Mouse (Mus musculus): ENCODE results near the gene Defb9. TPM values are rescaled to one million over a fixed set of nuclear protein-coding genes. Genes with fewer than 3 reads are reported as not detected.

Gene Defb9
- not detected for polyA plus RNA-seq (2014; fragmentation: Illumina TruSeq; extraction: RNeasy Lipid Tissue Mini Kit (QIAGEN cat#74804); ENCODE audit: low read depth, low replicate concordance)

DNA sequence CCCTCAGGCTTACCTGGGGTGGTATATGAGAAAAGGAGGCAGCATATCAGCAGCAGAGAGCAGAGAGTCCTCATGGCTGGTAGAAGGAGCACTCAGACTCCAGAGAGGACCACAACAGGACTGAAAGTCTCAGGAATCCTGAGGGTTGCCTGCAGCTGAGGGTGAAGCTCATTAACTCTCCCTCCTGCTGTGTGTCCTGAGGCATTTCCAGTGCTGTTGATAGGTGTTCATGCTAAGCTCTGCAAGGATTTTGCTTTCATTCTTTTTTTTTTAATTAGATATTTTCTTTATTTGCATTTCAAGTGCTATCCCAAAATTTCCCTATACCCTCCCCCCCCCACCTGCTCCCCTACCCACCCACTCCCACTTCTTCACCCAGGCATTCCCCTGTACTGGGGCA, at the start of gene Defb9:
TSS of gene Defb9 (minus strand) at position 101 of the 400 bp plus-strand sequence.

DNA sequence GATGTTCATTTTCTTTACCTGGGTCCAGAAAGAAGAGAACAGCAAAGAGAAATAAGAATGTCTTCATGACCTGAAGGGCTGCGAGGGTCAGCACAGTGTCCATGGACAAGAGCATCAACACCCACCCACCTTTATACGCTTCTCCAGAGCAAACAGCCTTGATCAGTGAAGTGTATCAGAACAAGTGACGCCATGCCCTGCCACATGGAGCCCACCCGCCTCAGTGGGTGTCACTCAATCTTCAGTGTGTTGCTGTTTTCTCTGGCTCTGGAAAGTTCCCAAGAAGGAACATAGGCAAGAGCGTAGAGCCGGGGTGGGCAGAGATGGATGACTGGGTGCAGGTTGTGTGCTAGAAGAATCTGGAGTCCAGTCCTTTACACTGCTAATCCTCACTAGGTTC, 47.4 kb upstream of the Defb9 start, which contains the start of gene Defb15:
TSS of gene Defb15 (minus strand) at position 101 of the 400 bp plus-strand sequence.

DNA sequence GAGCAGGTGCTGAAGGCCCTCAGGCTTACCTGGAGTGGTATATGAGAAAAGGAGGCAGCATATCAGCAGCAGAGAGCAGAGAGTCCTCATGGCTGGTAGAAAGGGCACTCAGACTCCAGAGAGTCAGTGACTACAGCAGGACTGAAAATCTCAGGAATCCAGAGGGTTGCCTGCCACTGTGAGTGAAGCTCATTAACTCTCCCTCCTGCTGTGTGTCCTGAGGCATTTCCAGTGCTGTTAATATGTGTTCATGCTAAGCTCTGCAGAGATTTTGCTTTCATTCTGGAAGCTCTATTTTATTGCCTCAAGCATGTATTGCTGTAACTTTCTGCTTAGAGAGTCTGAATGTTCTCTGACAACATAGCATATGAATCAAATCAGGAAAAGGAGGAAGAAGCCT, 21.1 kb upstream of the Defb9 start, which contains the start of gene Defb11:
TSS of gene Defb11 (minus strand) at position 123 of the 400 bp plus-strand sequence.

DNA sequence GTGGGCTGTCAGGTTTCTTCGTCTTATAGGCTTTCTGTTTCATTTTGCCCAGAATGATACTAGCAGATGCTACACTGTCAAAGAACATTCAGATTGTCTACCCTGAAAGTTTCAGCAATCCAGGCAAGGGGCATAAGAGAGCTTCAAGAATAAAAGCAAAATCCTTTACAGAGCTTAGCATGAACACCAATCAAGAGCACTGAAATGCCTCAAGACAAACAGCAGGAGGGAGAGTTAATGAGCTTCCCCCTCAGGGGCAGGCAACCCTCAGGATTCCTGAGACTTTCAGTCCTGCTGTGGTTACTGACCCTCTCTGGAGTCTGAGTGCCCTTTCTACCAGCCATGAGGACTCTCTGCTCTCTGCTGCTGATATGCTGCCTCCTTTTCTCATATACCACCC, 26.6 kb downstream of the Defb9 start, which contains the start of gene Defb10:
TSS of gene Defb10 (plus strand) at position 316 of the 400 bp plus-strand sequence.

Other genes with a start within 250 kb of the Defb9 start
- 0.85 TPM for gene Defa17, start 229.6 kb downstream of the Defb9 start, polyA plus RNA-seq (2014; fragmentation: Illumina TruSeq; extraction: RNeasy Lipid Tissue Mini Kit (QIAGEN cat#74804); ENCODE audit: low read depth, low replicate concordance)
- not detected for gene Defa34, start 219.6 kb downstream of the Defb9 start, polyA plus RNA-seq (2014; fragmentation: Illumina TruSeq; extraction: RNeasy Lipid Tissue Mini Kit (QIAGEN cat#74804); ENCODE audit: low read depth, low replicate concordance)
- not detected for gene AY761184, start 181.8 kb downstream of the Defb9 start, polyA plus RNA-seq (2014; fragmentation: Illumina TruSeq; extraction: RNeasy Lipid Tissue Mini Kit (QIAGEN cat#74804); ENCODE audit: low read depth, low replicate concordance)
- not detected for gene Defa24, start 150.9 kb downstream of the Defb9 start, polyA plus RNA-seq (2014; fragmentation: Illumina TruSeq; extraction: RNeasy Lipid Tissue Mini Kit (QIAGEN cat#74804); ENCODE audit: low read depth, low replicate concordance)
- not detected for gene Defb50, start 61.9 kb downstream of the Defb9 start, polyA plus RNA-seq (2014; fragmentation: Illumina TruSeq; extraction: RNeasy Lipid Tissue Mini Kit (QIAGEN cat#74804); ENCODE audit: low read depth, low replicate concordance)
- gene Defb2, start 45.5 kb downstream of the Defb9 start, polyA plus RNA-seq (2014; fragmentation: Illumina TruSeq; extraction: RNeasy Lipid Tissue Mini Kit (QIAGEN cat#74804); ENCODE audit: low read depth, low replicate concordance): not detected
- gene Defb10, start 26.5 kb downstream of the Defb9 start, polyA plus RNA-seq (2014; fragmentation: Illumina TruSeq; extraction: RNeasy Lipid Tissue Mini Kit (QIAGEN cat#74804); ENCODE audit: low read depth, low replicate concordance): not detected
- 11.2 TPM for gene Defb11, start 21.0 kb upstream of the Defb9 start, polyA plus RNA-seq (2014; fragmentation: Illumina TruSeq; extraction: RNeasy Lipid Tissue Mini Kit (QIAGEN cat#74804); ENCODE audit: low read depth, low replicate concordance)
- gene Defb15, start 47.3 kb upstream of the Defb9 start, polyA plus RNA-seq (2014; fragmentation: Illumina TruSeq; extraction: RNeasy Lipid Tissue Mini Kit (QIAGEN cat#74804); ENCODE audit: low read depth, low replicate concordance): 2.2 TPM
- gene Defb35, start 52.9 kb upstream of the Defb9 start, polyA plus RNA-seq (2014; fragmentation: Illumina TruSeq; extraction: RNeasy Lipid Tissue Mini Kit (QIAGEN cat#74804); ENCODE audit: low read depth, low replicate concordance): not detected
- gene Defb13, start 61.3 kb upstream of the Defb9 start, polyA plus RNA-seq (2014; fragmentation: Illumina TruSeq; extraction: RNeasy Lipid Tissue Mini Kit (QIAGEN cat#74804); ENCODE audit: low read depth, low replicate concordance): not detected
- not detected for gene Fam90a1a, start 73.3 kb upstream of the Defb9 start, polyA plus RNA-seq (2014; fragmentation: Illumina TruSeq; extraction: RNeasy Lipid Tissue Mini Kit (QIAGEN cat#74804); ENCODE audit: low read depth, low replicate concordance)
- 278 TPM for gene Ccdc70, start 84.4 kb upstream of the Defb9 start, polyA plus RNA-seq (2014; fragmentation: Illumina TruSeq; extraction: RNeasy Lipid Tissue Mini Kit (QIAGEN cat#74804); ENCODE audit: low read depth, low replicate concordance)
- gene Atp7b, start 174.9 kb upstream of the Defb9 start, polyA plus RNA-seq (2014; fragmentation: Illumina TruSeq; extraction: RNeasy Lipid Tissue Mini Kit (QIAGEN cat#74804); ENCODE audit: low read depth, low replicate concordance): 0.94 TPM
- 19.0 TPM for gene Alg11, start 175.3 kb upstream of the Defb9 start, polyA plus RNA-seq (2014; fragmentation: Illumina TruSeq; extraction: RNeasy Lipid Tissue Mini Kit (QIAGEN cat#74804); ENCODE audit: low read depth, low replicate concordance)
- gene Nek5, start 239.6 kb upstream of the Defb9 start, polyA plus RNA-seq (2014; fragmentation: Illumina TruSeq; extraction: RNeasy Lipid Tissue Mini Kit (QIAGEN cat#74804); ENCODE audit: low read depth, low replicate concordance): 1.1 TPM